Mouse (Mus musculus) kidney, adult 11 months (tissue): ENCODE measurements around the gene Dnaic2.

Source experiments
- DNase-seq: peaks from one replicate; pipeline ENCODE4 v3.0.0; 2022

Gene Dnaic2

DNA sequence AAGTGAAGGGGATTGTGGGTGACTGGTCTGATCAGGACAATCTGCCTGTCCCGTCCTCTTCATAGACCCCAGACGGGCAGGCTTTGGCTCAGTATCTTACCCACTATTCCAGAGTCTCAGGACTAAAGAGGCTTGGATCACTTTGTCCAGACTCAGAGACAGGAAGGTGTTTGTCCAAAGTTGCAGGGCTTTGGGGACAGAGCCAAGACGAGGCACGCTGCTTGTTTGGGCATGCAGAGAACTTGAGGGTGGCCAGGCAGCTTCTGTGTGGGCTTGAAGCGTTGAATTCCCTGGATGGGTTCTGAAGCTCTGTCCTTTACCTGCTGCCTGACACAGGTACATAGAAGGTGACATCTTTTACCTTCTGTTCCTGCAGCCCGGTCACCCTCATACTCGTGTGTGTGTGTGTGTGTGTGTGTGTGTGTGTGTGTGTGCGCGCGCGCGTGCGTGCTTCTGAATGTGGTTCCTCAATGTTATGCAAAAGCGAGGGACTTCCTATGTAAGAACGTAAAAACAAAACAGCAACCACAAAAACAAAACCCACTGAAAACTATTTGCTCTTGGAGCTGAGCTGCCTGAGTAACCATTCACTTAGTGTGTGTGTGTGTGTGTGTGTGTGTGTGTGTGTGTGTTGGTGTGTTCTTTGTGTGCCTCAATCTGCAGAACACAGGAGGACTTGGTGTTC, 24.8 kb upstream of the Dnaic2 start:
- no peak for DNase-seq

GRCm38 (mm10) chr11:114702996-114703361, 24.2 kb upstream of the Dnaic2 start:
- no peak for DNase-seq

- DNase-seq, result no peak
Observed at GRCm38 (mm10) chr11:114704071-114704913, 22.9 kb upstream of the Dnaic2 start.

DNA sequence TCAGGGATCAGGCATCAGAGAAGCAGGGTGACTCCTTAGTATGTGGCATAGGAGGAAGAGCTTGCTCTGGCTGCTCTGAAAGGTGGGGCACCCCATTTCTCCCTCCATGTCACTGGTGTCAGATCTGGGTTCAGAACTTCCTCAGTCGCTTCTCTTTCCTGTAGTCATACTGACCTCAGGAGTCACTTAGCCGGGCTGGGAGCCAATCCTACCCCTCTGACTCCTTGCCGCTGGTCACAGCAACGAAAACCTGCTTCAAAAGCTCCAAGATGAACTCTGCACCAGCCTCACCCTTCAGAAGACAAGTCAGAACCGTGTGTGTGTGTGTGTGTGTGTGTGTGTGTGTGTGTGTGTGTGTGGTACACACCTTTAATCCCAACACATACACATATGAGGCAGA, 20.9 kb upstream of the Dnaic2 start:
- no peak for DNase-seq

DNA sequence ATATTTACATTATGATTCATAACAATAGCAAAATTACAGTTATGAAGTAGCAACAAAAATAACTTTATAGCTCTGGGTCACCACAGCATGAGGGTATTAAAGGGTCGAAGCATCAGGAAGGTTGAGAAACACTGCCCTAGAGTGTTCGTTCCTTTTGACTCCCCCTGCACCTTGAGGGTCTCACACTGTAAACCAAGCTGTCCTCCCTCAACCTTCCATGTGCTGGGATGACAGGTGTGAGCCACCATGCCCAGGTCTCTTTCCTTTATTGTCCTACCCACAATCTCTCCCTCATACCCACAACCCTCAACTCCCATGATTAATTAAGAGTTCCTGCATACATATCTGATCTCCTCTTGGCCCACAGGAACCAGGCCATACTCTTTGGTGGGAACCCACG, 15.8 kb upstream of the Dnaic2 start:
- no peak for DNase-seq

DNA sequence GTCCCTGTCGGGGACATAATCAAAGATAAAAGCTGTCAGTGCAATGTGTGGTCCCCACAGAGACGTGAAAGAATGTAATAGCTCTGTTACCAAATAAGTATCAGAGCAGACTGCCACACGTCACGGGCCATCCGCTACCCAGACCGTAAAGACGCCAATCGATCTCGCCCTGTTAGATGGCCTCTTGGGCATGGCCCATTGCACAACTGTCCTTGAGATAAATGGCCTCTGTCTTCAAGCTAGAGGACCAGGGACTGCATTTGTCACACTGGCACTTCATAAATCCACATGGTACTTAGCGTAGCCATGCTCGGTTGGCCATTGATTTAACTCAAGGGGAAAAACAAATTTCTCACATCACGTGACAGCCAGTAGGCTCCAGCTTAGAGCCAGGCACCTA, 15.3 kb upstream of the Dnaic2 start:
- DNase-seq, result no peak

DNA sequence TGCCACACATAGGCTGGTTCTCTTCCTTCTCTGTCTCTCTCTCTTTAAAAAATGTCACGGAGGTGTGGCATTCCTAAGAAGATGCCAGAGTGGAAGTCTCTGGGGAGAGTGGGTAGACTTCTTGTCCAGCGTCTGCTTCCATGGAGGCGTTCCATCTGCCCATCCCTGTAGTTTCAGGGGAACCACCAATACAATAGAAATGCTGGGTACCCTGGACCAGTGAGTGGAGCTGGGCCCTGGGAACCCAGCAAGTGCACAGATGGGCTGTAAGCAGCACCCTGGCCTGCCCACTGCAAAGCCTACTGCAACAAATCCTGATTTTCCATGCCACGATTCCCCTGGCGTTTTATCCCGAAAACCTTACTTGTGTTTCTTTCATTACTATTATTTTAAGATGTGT, 12.7 kb upstream of the Dnaic2 start:
- no peak for DNase-seq

DNA sequence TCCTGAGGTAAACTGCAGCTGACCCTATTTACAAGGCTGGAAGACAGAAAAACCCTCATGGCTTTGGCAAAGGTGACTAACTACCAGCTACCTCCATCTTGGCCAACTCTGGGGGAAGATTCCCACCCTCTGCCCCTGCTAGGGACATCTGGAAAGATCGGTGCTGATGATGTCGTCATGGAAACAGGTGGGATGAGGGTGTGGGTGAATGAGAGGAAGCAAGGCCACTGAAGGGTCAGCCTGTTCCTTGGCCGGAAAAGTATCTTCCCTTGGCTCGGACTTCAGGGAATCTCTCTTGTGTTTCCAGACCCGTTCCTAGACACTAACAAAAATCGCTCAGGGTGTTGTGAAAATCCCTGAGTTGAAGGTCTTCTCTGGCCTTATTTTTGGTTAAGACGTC, 11.7 kb upstream of the Dnaic2 start:
- DNase-seq, result no peak

- no peak for DNase-seq
Observed at GRCm38 (mm10) chr11:114720535-114720934, 6.7 kb upstream of the Dnaic2 start.

DNA sequence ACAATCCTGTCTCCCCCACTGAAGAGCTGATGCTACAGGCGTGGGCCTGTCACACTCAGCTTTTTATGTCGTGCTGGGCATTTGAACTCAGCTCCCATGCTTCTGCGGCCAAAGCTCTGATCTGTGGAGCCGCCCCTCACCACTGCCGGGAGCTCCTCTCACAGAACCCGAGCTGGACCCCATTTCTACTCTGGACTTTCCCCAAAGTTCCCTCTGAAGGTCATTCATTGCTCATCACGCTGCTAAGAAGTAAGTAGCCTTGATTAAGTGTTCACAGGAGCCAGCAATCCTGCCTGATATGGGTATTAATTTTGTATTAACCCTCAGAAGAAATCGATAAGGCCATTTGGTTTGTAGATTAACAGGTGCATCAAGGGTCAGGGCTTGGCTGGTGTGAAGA, 4.8 kb upstream of the Dnaic2 start:
- no peak for DNase-seq

DNA sequence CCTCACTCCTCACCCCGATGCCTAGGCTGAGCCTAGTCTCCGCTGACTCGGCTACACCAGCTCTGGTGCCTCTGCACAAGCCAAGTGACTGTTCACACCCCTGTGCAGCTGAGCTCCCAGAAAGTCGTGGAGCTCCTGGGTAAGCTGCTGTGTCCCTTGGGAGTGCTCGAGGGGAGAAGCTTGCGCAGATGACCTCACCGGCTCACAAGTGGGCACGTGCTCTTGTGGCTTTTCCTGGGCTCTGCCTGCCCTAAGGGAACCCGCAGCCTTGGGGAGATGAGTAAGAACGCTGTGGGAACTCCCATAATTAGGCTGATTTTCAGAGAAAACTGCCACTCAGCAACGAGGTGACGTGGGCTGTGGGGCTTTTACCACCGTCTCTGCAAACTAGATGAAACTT, 4.2 kb upstream of the Dnaic2 start:
- DNase-seq, result no peak

DNA sequence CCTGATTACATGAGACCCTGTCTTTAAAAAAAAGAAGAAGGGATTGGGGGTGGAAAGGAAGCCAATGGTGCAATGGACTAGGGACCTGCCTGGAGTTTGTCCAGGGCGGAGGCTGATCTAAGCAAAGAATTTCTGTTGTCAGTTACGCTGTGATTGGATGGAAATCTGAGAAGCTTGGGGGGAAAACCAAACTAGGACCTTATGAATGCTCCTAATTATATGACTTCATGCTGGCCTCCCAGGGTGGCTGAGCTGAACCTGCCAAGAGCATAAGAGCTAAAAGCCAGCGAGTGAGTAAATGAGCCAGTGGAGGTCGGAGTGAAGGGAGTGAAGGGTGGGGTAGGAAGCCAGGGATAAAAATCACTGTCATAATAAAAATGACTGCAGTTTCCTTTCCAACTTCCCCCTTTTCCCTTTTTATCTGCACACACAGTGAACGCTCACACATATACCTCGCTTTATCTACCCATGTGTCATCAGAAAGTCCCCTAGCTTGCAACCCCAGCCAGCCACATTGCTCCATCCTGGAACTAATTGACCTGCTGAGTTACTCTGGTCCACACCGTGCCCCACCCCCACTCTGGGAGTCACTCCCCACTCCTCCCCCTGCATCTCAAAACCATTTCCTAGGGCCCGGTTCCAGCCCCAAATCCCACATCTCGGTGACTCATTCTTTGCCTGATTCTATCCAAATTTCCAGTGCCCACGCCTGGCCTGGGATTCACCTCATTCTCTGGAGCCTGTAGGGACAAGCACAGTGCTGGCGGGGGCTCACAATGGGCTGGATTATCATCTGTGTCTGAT, 2.2 kb upstream of the Dnaic2 start:
- no peak for DNase-seq

DNA sequence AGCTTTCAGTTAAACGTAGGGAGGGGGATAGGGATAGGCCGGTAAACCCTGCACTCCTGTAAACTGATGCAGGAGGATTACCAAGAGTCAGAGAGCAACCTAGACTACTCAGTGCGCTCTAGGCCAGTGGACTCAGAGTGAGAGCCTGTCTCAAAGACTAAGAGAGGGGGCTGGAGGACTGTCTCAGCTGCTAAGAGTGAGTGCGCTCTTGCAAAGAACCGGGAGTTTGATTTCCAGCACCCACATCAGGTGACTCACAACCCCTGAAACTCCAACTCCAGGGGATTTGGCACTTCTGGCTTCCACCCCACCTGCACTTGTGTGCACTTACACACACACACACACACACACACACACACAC, 598 bp downstream of the Dnaic2 start:
- no peak for DNase-seq

GRCm38 (mm10) chr11:114728333-114728732, 1.1 kb downstream of the Dnaic2 start:
- DNase-seq, result no peak

GRCm38 (mm10) chr11:114729832-114730363, 2.7 kb downstream of the Dnaic2 start:
- DNase-seq, result no peak

DNA sequence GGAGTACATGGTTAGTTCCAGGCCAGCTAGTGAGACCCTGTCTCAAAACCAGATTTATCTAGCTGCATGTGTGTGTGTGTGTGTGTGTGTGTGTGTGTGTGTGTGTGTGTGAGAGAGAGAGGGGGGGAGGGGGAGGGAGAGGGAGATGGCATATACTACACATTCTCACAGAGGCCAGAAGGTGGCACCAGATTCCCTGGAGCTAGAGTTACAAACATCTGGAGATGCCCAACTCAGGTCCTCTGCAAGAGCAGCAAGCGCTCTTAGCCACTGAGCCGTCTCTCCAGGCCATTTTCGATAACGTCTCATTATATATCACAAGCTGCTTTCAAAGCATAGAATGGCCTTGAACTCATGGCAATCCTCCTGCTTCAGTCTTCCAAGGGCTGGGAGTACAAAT, 4.5 kb downstream of the Dnaic2 start:
- no peak for DNase-seq

- no peak for DNase-seq
Observed at GRCm38 (mm10) chr11:114732890-114733289, 5.7 kb downstream of the Dnaic2 start.

GRCm38 (mm10) chr11:114736111-114736510, 8.9 kb downstream of the Dnaic2 start:
- DNase-seq, result no peak

GRCm38 (mm10) chr11:114736913-114737624, 9.9 kb downstream of the Dnaic2 start:
- DNase-seq, result peak; percentile 38

DNA sequence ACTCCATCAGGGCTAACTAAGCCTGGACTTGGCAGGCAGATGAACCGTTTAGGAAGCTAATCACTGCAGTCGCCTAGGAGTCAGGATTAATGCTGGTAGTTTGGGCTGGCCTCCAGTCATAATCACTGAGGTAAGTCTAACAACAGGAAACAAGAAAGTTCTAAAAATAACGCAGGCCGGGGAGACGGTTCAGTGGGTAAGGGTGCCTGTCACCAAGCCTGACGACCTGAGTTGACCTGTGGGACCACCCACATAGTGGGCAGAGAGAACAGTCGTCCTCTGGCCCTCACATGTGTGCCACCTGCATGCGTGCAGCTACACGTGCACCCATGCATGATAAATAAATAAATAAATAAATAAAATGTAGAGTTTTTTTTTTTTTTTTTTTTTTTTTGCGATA, 13.4 kb downstream of the Dnaic2 start:
- DNase-seq, result peak; percentile 44

DNA sequence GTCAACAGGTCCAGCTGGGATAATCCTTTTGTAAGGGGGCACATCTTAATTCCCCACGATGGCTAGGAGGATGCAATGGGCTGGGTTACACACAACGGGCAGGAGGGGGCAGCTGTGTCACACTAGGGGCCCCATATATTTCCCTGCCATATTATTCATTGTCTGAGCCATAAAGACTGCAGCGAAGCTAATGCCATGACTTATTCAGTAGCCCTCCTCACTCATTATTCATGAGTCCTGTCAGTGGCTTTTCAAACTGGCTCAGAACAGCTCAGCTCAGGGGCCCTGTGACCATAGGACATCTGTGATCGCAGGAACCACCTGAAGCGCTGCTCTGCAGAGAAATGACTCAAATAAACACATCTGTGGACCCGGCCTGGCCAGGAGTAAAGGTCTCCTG, 14.2 kb downstream of the Dnaic2 start:
- DNase-seq, result no peak

GRCm38 (mm10) chr11:114745134-114745533, 17.9 kb downstream of the Dnaic2 start:
- peak; percentile 71 for DNase-seq
